Mouse (Mus musculus): ENCODE data around the gene Srbd1. TPM values are rescaled to one million over a fixed set of nuclear protein-coding genes. Genes with fewer than 3 reads are reported as not detected.

Gene Srbd1
- polyA plus RNA-seq, 1 experiment from 2014 or later = 22.8 TPM

- 0 out of 2 replicates have a peak, but pooled peaks cover 9% of the 10 kb centered on the region for H3K4me1 ChIP-seq
- H3K9ac ChIP-seq = no peak overlapping the region
- no peaks in the 10 kb centered on the region for H3K36me3 ChIP-seq
- no peak overlapping the region for H3K4me3 ChIP-seq
- no peaks in the 10 kb centered on the region for H3K27me3 ChIP-seq
- no peak overlapping the region for H3K4me2 ChIP-seq
- no peak for ATAC-seq (ENCODE audit: insufficient number of reproducible peaks, insufficient read depth, low FRiP score, low TSS enrichment, low read depth)
- 0 out of 2 replicates have a peak, but pooled peaks cover 5% of the 10 kb centered on the region for H3K9me3 ChIP-seq
- no peak overlapping the region for H3K27ac ChIP-seq
- 60% methylated on average over 10 of the region's 10 CpGs for WGBS
These were observed 136.6 kb downstream of the Srbd1 start for GRCm38 (mm10) chr17:86008401-86008800.

GRCm38 (mm10) chr17:86002113-86002512 is 142.9 kb downstream of the Srbd1 start:
- no peaks in the 10 kb centered on the region for H3K9me3 ChIP-seq
- no peaks in the 10 kb centered on the region for H3K27me3 ChIP-seq
- no peak overlapping the region for H3K4me2 ChIP-seq
- H3K9ac ChIP-seq = no peak overlapping the region
- H3K4me3 ChIP-seq = no peak overlapping the region
- H3K27ac ChIP-seq = no peak overlapping the region
- ATAC-seq (ENCODE audit: insufficient number of reproducible peaks, insufficient read depth, low FRiP score, low TSS enrichment, low read depth) = no peak
- H3K4me1 ChIP-seq = no peaks in the 10 kb centered on the region
- peaks cover 20% of the 10 kb centered on the region for H3K36me3 ChIP-seq
- WGBS = 92% methylated on average over 6 of the region's 6 CpGs

DNA sequence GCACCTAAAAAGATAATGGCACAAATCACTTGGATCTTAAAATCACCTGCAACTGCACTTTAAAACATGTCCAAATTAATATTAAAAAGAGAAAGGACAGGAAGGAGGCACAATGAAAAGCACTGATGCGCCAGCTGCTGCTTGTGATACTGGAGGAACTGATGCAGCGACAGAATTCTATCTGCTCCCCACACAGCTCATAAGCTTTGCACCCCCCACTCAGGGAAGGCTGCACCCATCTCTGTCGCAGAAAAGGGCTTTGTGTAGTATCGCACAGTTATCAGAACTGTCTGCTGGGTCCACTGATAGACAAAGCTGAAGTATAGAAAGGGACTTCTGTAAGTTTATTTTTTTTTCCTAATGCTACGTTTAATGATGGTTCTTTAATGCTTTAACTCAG is 143.3 kb downstream of the Srbd1 start:
- no peak for ATAC-seq (ENCODE audit: insufficient number of reproducible peaks, insufficient read depth, low FRiP score, low TSS enrichment, low read depth)
- 90% methylated on average over 5 of the region's 5 CpGs for whole genome bisulfite sequencing
- H3K27me3 ChIP-seq = no peaks in the 10 kb centered on the region

DNA sequence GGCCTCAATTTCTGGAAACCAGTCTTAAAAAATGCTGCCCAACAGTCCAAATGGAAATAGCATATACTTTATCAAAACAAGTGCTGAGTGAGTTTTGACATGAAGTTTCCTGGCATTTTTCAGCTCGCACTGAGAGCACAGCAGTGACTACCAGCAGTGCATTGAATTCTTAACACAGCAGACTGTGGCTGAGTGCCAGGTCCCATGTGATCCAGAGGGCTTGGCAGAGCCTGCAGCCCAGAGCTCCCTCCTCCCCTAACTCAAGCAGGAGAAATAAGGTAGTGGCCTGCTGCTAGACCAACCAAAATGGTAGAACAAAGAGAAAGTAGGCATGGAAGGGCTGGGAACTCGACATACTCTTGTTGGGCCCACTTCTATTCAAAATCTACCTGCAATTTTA is 149.2 kb downstream of the Srbd1 start:
- Histone ChIP-seq H3K4me3 (no peak overlapping the region), H3K36me3 (peaks cover 18% of the 10 kb centered on the region), H3K27ac (peak overlapping the region; percentile 55), H3K27me3 (0 out of 2 replicates have a peak, but pooled peaks cover 3% of the 10 kb centered on the region), H3K4me1 (peaks cover 45% of the 10 kb centered on the region), H3K9me3 (no peaks in the 10 kb centered on the region), H3K9ac (no peak overlapping the region), H3K4me2 (no peak overlapping the region)
- WGBS = 64% methylated on average over 2 of the region's 2 CpGs
- ATAC-seq (ENCODE audit: insufficient number of reproducible peaks, insufficient read depth, low FRiP score, low TSS enrichment, low read depth) = peak; percentile 62; the same call in 1 of the 2 replicates

More for the DNA sequence above, 143.3 kb downstream of the Srbd1 start:
- no peaks in the 10 kb centered on the region for H3K9me3 ChIP-seq
- H3K9ac ChIP-seq = no peak overlapping the region
- H3K36me3 ChIP-seq = peaks cover 21% of the 10 kb centered on the region
- H3K27ac ChIP-seq = no peak overlapping the region
- no peak overlapping the region for H3K4me2 ChIP-seq
- no peaks in the 10 kb centered on the region for H3K4me1 ChIP-seq
- H3K4me3 ChIP-seq = no peak overlapping the region

GRCm38 (mm10) chr17:85995086-85995485 is 149.9 kb downstream of the Srbd1 start:
- 83% methylated on average over 4 of the region's 4 CpGs for WGBS
- no peak overlapping the region for H3K4me2 ChIP-seq
- H3K9me3 ChIP-seq = no peaks in the 10 kb centered on the region
- H3K36me3 ChIP-seq = peaks cover 15% of the 10 kb centered on the region
- H3K4me1 ChIP-seq = peaks cover 52% of the 10 kb centered on the region
- no peak overlapping the region for H3K9ac ChIP-seq
- H3K27ac ChIP-seq = peak overlapping the region; percentile 55
- 0 out of 2 replicates have a peak, but pooled peaks cover 3% of the 10 kb centered on the region for H3K27me3 ChIP-seq
- ATAC-seq (ENCODE audit: insufficient number of reproducible peaks, insufficient read depth, low FRiP score, low TSS enrichment, low read depth) = no peak
- no peak overlapping the region for H3K4me3 ChIP-seq

- Histone ChIP-seq H3K9me3 (no peaks in the 10 kb centered on the region), H3K27me3 (peaks cover 11% of the 10 kb centered on the region; the same call in 1 of the 2 replicates), H3K27ac (peak overlapping the region; percentile 48; the same call in 1 of the 2 replicates), H3K4me1 (peaks cover 69% of the 10 kb centered on the region), H3K4me3 (no peak overlapping the region), H3K4me2 (no peak overlapping the region), H3K9ac (no peak overlapping the region), H3K36me3 (peaks cover 4% of the 10 kb centered on the region; the same call in 1 of the 2 replicates)
- WGBS = 67% methylated on average over 12 of the region's 12 CpGs
- no peak for ATAC-seq (ENCODE audit: insufficient number of reproducible peaks, insufficient read depth, low FRiP score, low TSS enrichment, low read depth)
These were observed 155.8 kb downstream of the Srbd1 start for GRCm38 (mm10) chr17:85989058-85989769.

DNA sequence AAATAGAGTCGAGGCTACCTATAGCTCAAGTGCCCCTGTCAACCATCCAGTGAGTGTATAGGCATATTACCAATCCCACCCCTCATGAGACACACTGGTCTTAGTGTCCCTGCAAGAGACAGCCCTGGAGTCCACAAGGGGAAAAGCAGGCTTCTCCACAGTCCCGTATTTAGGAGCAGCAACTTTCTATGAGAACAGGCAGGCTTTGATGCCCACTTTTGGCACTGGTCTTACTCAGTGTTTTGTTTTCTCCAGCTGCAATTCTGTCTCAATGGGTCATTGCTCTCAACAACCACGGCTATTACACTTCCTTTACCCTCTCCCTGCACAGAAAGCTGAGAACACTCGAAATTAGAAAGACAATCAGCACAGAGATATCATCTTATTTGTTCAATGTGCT is 157.4 kb downstream of the Srbd1 start:
- peaks cover 7% of the 10 kb centered on the region; the same call in 1 of the 2 replicates for H3K36me3 ChIP-seq
- no peak overlapping the region for H3K4me3 ChIP-seq
- no peak overlapping the region for H3K27ac ChIP-seq
- WGBS = 50% methylated on average over 4 of the region's 4 CpGs
- H3K4me2 ChIP-seq = no peak overlapping the region
- H3K4me1 ChIP-seq = peaks cover 58% of the 10 kb centered on the region
- H3K27me3 ChIP-seq = peaks cover 11% of the 10 kb centered on the region; the same call in 1 of the 2 replicates
- H3K9me3 ChIP-seq = no peaks in the 10 kb centered on the region
- H3K9ac ChIP-seq = no peak overlapping the region
- ATAC-seq (ENCODE audit: insufficient number of reproducible peaks, insufficient read depth, low FRiP score, low TSS enrichment, low read depth) = no peak

- Histone ChIP-seq H3K27ac (no peak overlapping the region), H3K4me1 (peaks cover 49% of the 10 kb centered on the region), H3K4me2 (no peak overlapping the region), H3K9ac (no peak overlapping the region), H3K9me3 (0 out of 2 replicates have a peak, but pooled peaks cover 4% of the 10 kb centered on the region), H3K4me3 (no peak overlapping the region), H3K36me3 (peaks cover 7% of the 10 kb centered on the region; the same call in 1 of the 2 replicates), H3K27me3 (peaks cover 8% of the 10 kb centered on the region; the same call in 1 of the 2 replicates)
- WGBS = 64% methylated on average over 4 of the region's 4 CpGs
- ATAC-seq (ENCODE audit: insufficient number of reproducible peaks, insufficient read depth, low FRiP score, low TSS enrichment, low read depth) = no peak
These were observed 158.4 kb downstream of the Srbd1 start for GRCm38 (mm10) chr17:85986624-85987023.

- no peak overlapping the region for H3K9ac ChIP-seq
- no peak overlapping the region for H3K4me3 ChIP-seq
- H3K27me3 ChIP-seq = peaks cover 8% of the 10 kb centered on the region; the same call in 1 of the 2 replicates
- H3K4me2 ChIP-seq = no peak overlapping the region
- peaks cover 11% of the 10 kb centered on the region; the same call in 1 of the 2 replicates for H3K36me3 ChIP-seq
- H3K27ac ChIP-seq = no peak overlapping the region; the same call in 1 of the 2 replicates
- peaks cover 45% of the 10 kb centered on the region for H3K4me1 ChIP-seq
- ATAC-seq (ENCODE audit: insufficient number of reproducible peaks, insufficient read depth, low FRiP score, low TSS enrichment, low read depth) = no peak
- H3K9me3 ChIP-seq = 0 out of 2 replicates have a peak, but pooled peaks cover 4% of the 10 kb centered on the region
- WGBS = 90% methylated on average over 2 of the region's 2 CpGs
These were observed 158.8 kb downstream of the Srbd1 start for GRCm38 (mm10) chr17:85986181-85986580.

DNA sequence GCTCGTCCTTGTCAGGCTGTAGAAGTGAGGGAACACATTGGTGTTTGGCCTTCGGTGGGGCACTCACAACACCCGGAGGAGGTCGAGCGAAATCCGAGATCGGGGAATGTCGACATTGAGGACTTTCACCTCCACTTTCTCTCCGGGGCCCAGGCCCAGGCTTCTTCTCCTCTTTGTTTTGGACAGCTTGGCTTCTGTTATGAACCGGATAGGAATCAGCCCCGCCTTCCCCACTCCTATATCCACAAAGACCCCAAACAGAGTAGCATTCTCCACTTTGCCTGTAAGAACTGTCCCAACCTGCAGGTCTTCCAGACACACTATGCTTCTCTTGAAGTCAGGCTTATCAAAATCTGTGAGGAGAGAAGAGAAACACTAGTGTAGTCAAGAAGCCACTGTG is 159.8 kb downstream of the Srbd1 start:
- H3K36me3 ChIP-seq = peaks cover 11% of the 10 kb centered on the region; the same call in 1 of the 2 replicates
- H3K4me3 ChIP-seq = no peak overlapping the region
- H3K27ac ChIP-seq = no peak overlapping the region
- no peak for ATAC-seq (ENCODE audit: insufficient number of reproducible peaks, insufficient read depth, low FRiP score, low TSS enrichment, low read depth)
- 70% methylated on average over 11 of the region's 11 CpGs for WGBS
- no peak overlapping the region for H3K4me2 ChIP-seq
- H3K9me3 ChIP-seq = 0 out of 2 replicates have a peak, but pooled peaks cover 4% of the 10 kb centered on the region
- peaks cover 8% of the 10 kb centered on the region; the same call in 1 of the 2 replicates for H3K27me3 ChIP-seq
- no peak overlapping the region for H3K9ac ChIP-seq
- peaks cover 34% of the 10 kb centered on the region for H3K4me1 ChIP-seq

- Histone ChIP-seq H3K4me1 (peaks cover 23% of the 10 kb centered on the region), H3K27ac (no peak overlapping the region), H3K4me2 (no peak overlapping the region), H3K9me3 (0 out of 2 replicates have a peak, but pooled peaks cover 4% of the 10 kb centered on the region), H3K4me3 (no peak overlapping the region), H3K9ac (no peak overlapping the region), H3K36me3 (peaks cover 7% of the 10 kb centered on the region; the same call in 1 of the 2 replicates), H3K27me3 (no peaks in the 10 kb centered on the region)
- 97% methylated on average over 4 of the region's 4 CpGs for WGBS
- ATAC-seq (ENCODE audit: insufficient number of reproducible peaks, insufficient read depth, low FRiP score, low TSS enrichment, low read depth) = no peak
These were observed 162.7 kb downstream of the Srbd1 start for GRCm38 (mm10) chr17:85982271-85982670.

GRCm38 (mm10) chr17:85981869-85982268 is 163.1 kb downstream of the Srbd1 start:
- Histone ChIP-seq H3K4me1 (peaks cover 19% of the 10 kb centered on the region), H3K36me3 (peaks cover 7% of the 10 kb centered on the region; the same call in 1 of the 2 replicates), H3K4me2 (no peak overlapping the region), H3K27ac (no peak overlapping the region), H3K9ac (no peak overlapping the region), H3K27me3 (no peaks in the 10 kb centered on the region), H3K4me3 (no peak overlapping the region), H3K9me3 (0 out of 2 replicates have a peak, but pooled peaks cover 4% of the 10 kb centered on the region)
- 94% methylated on average over 3 of the region's 3 CpGs for WGBS
- ATAC-seq (ENCODE audit: insufficient number of reproducible peaks, insufficient read depth, low FRiP score, low TSS enrichment, low read depth) = no peak

Measured in embryonic facial prominence, embryonic 13.5 days (tissue).